Mouse (Mus musculus): ENCODE measurements around the gene Fcor.

The Fcor gene

DNA sequence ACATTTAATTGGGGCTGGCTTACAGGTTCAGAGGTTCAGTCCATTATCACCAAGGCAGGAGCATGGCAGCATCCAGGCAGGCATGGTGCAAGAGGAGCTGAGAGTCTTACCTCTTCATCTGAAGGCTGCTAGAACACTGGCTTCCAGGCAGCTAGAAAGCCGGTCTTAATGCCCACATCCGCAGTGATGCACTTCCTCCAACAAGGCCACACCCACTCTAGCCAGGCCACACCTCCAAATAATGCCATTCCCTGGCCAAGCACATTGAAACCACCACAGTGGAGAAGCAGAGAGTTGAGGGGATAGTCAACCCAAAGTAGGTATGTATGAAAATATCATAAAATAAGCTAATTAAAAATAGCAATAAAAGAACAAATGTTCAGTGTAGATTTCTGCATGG, 1.8 kb downstream of the Fcor start:
- DNase-seq, result no peak

DNA sequence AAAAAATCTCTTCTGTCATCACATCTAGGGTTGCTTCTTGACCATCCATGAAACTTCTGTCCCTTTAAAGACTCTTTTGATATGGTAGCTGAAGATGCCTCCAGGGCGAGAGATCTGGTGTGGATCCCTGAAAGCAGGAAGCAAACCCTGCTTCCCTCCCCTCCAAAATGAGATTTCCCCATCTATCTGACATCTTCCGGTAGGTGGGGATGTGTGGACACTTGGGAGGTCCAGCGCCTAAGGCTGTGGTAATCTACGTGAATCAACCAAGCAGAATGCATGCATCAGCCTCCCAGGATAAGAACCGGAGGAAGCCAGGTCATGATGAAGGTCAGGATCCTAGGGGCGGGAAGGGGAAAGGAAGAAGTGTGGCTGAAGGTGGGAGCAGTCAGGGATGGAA, 6.7 kb downstream of the Fcor start, which contains the start of gene Mcemp1:
Gene Mcemp1, plus strand, starts transcription at position 248 of the 400 bp plus-strand sequence.
- no peak for DNase-seq

DNA sequence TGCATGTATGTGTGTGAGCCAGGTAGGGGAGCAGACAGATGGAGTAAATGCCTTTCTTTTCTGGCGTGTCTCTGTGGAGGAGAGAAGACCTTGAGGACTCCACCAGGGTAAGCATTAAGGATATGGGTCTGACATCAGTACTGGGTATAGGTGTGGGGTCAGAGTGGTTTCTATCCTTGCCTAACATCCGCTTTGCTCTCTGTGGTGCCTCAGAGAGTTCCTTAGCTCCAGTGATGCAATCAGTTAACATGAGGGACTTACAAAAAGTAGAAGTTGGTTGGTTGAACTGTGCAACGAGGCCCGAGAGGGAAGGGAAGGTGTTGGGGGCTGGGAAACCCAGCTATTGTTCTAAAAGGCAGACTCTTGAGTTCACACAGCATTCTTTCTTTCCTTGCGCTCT, 7.8 kb downstream of the Fcor start:
- no peak for DNase-seq

DNA sequence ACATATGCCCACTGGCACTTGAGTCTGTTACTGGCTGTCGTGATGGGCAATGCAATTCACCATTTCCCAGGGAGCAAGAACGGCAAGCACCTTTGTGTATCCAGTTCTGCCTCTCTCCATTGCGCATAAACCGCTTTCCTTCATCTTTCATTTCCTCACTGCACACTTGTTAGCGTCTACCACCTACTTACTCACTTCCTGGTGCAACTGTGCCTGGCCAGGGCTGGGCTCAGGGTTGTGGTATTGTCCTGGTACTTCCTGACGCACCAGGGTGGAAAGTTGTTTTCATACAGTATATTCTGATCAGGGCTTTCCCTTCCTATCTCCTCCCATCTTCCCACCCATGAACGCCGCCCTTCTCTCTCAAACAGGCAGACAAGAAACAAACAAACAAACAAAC, 11.3 kb downstream of the Fcor start:
- DNase-seq, result no peak

DNA sequence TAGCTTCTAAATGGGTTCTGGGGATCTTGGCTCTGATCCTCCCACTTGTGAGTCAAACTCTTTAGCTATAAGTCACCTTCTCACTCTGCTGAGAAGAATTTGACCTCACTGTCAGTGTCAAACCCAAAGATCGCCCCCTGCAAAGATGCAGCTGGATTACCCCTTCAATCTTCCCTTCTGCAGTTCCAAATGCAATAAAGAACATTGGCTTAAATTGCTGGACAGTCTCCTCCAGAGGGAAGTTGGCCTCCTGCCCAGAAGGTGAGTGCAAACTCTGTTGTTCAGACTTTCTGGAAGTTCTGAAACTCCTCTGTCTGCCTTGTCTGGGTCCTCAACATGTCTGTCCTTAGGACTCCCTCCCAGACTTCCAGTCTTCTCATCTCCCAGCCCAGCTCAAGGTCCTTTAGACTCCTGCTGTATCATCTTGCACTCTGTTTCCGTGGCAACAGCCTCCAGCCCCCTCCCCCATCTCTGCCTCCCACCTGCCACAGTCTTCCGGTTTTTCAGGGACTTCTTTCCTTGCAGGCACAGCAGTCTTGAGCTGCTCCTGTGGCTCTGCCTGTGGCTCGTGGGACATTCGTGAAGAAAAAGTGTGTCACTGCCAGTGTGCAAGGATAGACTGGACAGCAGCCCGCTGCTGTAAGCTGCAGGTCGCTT, 15.3 kb downstream of the Fcor start:
- DNase-seq, result no peak

DNA sequence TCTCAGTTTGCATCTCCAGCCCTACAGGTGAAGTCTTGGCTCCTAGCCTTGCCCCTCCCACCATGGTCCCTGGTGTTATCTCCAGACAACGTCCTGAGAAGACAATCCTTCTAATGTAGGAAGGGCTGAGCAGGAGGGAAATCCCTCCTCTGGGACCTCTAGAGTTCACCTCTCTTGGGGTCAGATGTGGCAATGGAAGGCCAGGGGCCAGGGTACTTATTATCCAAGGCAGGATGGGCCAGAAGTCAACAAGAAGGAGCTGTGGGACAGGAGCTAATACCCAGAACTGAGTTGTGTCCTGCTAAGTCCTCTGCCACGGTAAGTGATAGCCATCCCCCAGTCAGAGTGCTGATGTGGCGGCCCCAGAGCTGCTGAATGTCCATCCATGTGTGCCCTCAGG, 16.6 kb downstream of the Fcor start, which contains the start of gene Retn:
Gene Retn, plus strand, starts transcription at position 245 of the 400 bp plus-strand sequence.
- no peak for DNase-seq

DNA sequence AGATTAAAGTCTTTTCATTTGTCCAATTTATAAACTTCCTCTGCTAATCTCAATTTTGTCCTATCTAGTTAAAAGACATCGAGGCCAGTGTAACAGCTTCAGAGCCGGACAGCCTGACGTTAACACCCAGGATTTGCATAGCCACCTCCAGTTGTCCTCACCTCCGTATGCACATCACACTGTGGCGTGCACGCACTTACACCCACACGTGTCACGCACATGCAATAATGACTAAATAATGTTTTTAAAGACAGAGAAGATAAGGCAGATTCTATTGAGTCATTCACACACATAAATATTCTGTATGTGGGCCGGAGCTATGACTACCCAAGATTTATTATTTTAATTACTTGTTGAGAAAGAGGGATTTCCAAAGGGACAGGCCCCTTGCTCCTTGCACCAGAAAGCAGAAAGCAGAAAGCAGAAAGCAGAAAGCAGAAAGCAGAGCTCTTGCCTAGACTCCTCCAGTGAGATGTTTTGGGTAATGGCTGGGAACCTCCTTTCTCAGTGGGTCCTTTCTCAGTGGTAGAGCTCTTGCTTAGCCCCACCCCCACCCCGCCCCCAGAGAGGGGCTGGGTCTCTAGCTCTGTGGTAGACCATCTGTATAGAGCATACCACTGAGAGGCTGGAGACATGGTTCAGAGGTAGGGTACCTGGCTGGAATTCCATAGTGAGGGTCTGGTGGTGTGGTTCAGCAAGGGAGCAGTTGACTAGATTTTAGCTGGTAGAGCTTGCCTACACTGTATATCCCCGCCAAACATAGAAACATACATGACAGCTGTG, 17.2 kb downstream of the Fcor start:
- no peak for DNase-seq

DNA sequence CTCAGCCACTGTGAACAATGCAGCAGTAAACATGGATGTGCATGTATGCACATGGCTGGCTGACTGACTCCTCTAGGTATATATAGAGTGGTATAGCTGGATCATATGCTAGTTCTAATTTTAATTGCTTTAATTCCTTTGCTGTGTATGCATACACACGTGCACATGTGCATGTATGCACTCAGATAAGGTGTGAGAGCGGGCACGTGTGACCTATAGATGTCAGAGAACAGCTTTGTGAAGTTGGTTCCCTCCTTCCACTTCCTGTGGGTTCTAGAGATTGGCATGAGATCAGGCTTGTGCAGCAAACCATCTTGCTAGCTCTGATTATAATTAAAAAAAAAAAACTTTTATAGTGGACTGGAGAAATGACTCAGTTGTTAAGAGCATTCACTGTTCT, 19.3 kb downstream of the Fcor start:
- no peak for DNase-seq

DNA sequence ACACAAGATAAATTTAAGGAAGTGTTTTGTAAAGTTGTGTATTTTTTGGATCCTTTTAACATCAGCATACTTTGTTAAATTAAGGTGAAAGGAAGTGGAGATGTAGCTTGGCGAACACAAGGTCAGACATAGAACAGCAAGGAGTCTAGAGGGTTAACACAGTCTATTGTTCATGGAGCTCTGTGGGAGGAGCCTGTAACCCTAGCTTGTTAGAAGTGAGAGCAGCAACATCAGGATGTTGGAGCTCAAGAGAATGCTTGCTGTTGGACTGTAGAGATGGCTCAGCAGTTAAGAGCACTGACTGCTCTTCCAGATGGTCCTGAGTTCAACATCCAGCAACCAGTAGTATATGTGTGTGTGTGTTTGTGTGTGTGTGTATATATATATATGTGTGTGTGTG, 23.2 kb downstream of the Fcor start:
- no peak for DNase-seq

DNA sequence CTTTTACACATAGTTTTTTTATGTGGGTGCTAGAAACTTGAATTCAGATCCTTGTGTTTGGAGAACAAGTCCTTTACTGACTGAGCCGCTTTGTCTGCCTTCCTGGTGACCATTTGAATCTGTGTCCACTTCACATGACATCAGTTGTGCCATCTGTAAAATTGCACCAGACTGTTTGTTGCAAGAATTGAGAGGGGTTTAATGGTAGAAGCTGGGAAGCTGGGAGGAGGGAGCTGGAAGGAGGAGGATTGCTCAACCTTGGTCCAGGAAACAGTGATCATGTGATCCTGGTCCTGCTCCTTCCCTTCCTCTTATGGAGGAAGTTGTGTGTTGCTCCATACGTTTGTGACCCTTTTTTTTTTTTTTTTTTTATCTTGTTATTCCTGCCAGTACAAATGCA, 23.9 kb downstream of the Fcor start:
- DNase-seq, result no peak

DNA sequence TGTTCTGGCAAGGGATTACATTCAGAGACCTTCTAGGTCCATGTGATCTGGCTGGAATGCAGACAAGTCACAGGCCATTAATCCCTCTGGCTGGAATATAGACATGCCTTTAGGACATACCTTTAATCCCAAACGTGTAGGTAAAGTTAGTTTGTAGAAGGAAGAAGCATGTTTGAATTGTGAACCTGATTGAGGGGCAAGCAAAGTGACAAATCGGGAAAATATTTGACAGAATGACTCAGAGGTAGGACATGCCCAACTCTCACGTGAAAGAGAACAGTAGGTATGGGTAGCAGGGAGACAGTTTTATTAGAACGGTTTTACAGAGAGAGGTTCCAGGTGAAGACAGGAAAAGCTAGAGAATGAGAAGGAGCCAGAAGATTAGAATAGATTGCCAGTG, 24.6 kb downstream of the Fcor start:
- no peak for DNase-seq

DNA sequence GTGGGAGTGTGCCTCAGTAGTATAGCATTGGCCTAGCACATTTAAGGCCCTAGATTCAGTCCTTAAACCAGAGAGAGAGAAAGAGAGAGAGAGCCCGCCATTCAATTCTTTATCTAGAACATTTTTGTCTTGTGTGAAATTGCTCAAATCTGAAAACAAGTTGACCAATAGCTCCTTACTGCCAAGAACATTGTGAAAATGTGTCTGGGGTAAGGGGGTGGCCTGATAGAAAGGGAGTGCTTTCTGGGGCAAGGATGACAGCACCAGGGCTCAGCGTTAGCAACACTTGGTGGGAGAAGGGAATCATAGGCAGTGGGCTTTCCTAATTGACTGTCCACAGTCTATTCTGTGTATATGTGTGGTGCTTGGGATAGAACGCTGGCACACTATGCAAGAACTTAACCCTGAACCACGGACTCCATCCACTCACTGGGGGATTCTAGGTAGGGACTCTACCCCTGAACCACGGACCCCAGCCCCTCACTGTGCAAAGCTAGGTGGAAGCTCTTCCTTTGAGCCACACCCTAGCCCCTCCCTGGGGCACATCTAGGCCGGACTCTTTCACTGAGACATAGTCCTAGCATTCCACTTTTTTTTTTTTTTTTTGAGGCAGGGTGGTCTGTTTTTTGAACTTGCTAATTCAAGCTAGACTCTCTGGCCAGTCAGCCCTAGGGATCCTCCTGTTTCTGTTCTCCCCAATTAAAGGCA, 25.2 kb downstream of the Fcor start:
- no peak for DNase-seq

DNA sequence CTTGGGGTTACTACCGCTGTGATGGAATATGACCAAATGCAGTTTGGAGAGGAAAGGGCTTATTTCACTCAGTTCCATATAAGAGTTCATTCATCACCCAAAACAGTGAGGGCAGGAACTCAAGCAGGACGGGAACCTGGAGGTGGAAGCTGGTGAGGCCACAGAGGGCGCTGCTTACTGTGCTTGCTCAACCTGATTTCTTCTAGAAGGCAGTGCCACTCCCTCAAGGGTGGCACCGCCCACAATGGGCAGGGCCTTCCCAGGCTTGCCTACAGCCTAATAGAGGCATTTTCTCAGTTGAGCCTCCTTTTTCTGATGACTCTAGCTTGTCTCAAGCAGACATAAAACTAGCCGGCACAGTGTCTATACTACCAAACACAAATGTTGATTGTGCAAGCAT, 26.4 kb downstream of the Fcor start:
- peak; percentile 54 for DNase-seq

DNA sequence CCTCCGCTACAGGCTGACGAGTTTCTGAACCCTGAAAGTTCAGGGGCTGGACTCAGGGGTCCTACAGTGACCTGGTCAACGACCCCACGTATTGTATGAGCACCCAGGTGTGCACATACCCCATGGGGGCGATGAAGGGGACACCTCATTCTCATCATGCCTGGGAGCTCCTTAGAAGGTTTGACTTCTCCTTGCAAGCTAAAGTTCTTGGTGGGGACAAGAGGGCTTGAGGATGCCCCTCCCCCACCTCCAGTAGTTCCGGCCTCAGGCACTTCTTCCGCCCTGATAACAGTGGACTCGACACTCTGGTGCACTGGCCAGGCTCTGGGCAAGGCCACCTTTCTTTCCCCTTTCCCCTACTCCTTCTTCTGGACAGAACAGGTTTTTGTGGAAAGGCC, 40.7 kb downstream of the Fcor start:
- peak; percentile 37 for DNase-seq

DNA sequence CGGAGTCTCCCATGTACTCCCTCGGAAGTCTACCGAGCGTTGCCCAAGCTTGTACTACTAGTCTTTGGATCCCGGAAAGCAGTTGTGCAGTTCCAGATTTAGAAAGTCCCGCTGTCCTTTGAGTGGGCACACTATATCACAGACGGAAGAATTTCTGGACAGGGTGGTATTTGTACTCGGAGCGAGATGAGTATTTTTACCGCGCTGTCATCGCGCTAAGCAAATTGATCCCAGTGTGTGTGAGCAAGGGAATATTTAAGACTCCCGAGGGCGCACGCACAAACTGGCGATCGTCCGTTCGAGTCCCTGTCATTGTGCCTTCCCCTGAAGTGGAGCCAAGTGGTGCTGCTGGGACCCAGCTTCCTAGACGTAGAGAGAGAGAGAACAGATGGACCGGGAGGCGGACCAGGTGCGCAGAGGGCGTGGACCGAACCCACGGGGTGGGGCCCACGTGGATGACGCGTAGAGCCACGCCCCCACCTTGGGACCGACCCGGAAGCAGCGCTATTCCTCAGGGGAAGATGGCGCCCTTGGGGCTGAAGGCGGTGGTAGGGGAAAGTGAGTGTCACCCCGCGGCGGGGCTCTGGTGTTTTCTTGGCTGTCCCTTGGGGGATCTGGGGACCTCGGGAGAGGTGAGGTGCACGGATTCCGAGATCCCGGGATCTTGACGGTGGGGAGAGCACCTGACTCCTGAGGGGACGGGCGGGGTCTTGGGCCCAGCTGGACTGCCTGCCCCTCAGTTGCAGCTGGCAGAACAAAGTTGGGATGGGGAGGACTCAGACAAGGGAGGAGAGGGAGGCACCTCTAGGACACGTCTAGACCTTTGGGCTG, 41.3 kb downstream of the Fcor start, which contains the start of gene Stxbp2:
Gene Stxbp2, plus strand, starts transcription at position 309 of the 831 bp plus-strand sequence.
- DNase-seq, result peak; percentile 92

DNA sequence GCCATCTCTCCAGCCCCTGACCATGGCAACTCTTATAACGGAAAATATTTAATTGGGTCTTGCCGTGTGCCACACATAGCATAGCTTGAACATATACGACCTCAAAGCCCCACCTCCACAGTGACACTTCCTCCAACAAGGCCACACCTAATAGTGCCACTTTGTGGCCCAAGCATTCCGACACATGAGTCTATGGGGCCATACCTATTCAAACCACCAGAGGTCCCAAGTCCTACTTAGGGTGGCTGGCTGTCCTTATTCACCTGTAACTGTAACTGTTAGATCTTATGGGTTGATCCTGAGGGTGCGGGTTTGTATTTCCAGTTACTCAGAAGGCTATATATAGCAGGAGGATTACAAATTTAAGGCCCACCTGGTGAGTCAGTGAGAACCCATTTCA, 44.1 kb downstream of the Fcor start:
- DNase-seq, result peak; percentile 46

DNA sequence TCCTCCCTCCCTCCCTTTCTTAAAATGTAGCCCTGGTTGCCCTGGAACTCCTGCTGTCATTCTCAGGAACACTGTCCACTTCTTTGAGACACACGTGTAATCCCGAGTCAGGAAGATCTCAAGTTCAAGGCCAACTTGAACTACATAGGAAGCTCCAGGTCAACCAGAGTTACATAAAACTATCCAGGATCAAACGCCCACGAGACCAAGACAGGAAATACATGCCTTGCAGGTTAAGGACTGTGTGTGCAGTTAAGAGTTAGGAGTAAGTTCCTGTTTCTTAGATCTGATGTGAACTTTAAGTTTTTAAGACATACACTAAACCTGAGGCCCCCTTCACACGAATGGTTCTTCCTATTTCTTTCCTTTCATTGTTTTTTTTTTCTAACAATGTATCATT, 45.2 kb downstream of the Fcor start:
- DNase-seq, result no peak

DNA sequence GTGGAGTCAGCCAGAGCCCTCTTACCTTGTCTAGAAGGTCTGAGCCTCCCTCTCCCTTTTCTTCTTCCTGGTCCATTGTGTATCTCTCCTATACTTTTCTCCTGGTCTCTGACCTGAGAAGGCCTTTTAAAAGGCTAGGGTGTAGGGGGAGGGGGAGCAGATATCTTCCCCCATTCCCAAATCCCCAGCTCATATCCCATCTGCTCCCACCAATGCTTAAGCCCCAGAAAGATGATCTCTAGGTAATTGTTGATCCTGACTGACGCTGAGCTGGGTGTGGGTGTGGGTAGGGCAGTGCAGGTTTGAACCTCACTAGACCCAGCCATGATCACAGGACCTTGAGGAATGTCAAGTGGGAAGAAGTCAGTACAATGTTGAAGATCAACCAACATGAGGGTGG, 46.7 kb downstream of the Fcor start, which contains the start of gene Pcp2:
Gene Pcp2, minus strand, starts transcription at position 101 of the 400 bp plus-strand sequence.
- DNase-seq, result no peak

DNA sequence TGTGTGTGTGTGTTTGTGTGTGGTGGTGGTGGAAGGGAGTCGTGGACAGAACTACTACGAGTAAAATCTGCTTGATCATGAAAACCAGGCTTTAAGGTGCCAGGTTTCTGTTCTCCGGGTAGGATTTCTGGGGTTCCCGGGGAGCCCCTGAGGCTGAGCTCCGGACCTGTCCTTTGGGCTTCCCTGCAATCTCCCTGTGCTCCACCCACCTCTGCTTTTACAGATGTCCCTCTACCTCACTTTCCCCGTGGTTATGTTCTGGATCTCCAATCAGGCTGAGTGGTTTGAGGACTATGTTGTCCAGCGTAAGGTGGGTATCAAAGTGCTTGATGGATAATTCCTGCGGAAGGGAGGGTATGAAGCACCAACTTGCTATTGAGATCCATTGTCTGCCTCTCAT, 50.0 kb downstream of the Fcor start:
- DNase-seq, result no peak

DNA sequence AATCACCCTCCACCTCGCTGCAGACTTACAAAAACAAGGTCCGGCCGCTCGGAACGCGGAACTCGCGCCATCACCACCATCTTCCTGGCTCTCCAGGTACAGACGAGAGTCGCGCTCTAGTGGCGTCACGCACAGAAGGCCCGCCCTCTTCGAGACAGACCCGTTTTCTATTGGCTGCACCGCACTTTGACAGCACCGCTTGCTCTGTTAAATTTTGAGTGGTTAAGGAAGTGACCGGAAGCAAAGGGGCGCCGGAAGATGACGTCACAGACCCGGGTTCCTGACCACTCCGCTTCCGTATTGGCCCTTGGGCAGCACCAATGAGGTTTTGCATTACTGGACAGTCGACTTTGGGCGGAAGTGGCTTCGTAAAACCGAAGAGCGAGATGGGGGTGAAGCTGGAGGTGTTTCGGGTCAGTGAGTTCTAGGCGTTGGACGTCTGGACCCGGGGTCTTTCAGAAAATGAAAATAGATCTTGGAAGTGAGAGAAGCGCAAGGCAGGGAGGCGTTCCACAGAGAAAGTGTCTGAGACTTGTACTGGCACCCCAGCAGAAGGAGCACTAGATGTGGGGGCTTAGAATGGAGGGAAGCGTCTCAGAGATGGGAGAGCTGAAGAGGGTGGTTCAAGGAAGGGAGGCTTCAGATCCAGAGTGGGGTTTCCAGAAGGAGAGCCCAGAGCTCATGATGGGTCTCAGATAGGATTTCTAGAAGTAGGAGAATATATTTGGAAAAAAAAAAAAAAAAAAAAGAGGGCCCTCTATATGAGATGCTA, 50.8 kb downstream of the Fcor start, which contains the start of the genes Xab2 and Pet100:
Gene Xab2, minus strand, starts transcription at position 118 of the 772 bp plus-strand sequence.
Gene Pet100, plus strand, starts transcription at position 350 of the 772 bp plus-strand sequence.
- DNase-seq, result peak; percentile 95

Data from thymus, postnatal 14 days (tissue).